9 mouse cellular contexts compared by ENCODE assay signal in genomic region chr13:3743692-3744457, GRCm38 (mm10).
DNase-seq lines count a peak whose midpoint lies in the region; ATAC-seq lines count a peak whose summit lies in the region.
"Had no signal": no experiment of that assay in that cellular context is flagged by ENCODE, and none has a peak within 500 bp of the region (broad histone marks: within the 10 kb centered on the region; RNA-seq: fewer than 3 reads in every experiment).

No protein-coding gene starts in this region.

- H3K4me3 ChIP-seq in liver, embryonic 15.5 days (replicated peaks), result no peak overlapping the region
- H3K4me3 ChIP-seq in embryonic facial prominence, embryonic 10.5 days, result no peak overlapping the region
- H3K4me3 ChIP-seq in stomach, embryonic 15.5 days (replicated peaks), result no peak overlapping the region
- H3K4me3 ChIP-seq in hindbrain, embryonic 12.5 days, result no peak overlapping the region

- H3K27me3 ChIP-seq in liver, embryonic 15.5 days, result no peaks in the 10 kb centered on the region
- no peaks in the 10 kb centered on the region for H3K27me3 ChIP-seq in embryonic facial prominence, embryonic 10.5 days (replicated peaks; ENCODE audit: low read depth, poor library complexity, severe bottlenecking)
- no peaks in the 10 kb centered on the region for H3K27me3 ChIP-seq in stomach, embryonic 15.5 days (replicated peaks)
- H3K27me3 ChIP-seq in hindbrain, embryonic 12.5 days, result no peaks in the 10 kb centered on the region

- H3K4me1 ChIP-seq in liver, embryonic 15.5 days (replicated peaks), result peaks cover 15% of the 10 kb centered on the region
- peaks cover 62% of the 10 kb centered on the region for H3K4me1 ChIP-seq in embryonic facial prominence, embryonic 10.5 days
- peaks cover 23% of the 10 kb centered on the region for H3K4me1 ChIP-seq in stomach, embryonic 15.5 days
- H3K4me1 ChIP-seq in hindbrain, embryonic 12.5 days, result peaks cover 12% of the 10 kb centered on the region

- no peak overlapping the region for H3K27ac ChIP-seq in liver, embryonic 15.5 days (replicated peaks)
- peak overlapping the region; percentile 88 for H3K27ac ChIP-seq in embryonic facial prominence, embryonic 10.5 days (replicated peaks)
- H3K27ac ChIP-seq in stomach, embryonic 15.5 days, result peak overlapping the region; percentile 75; the same call in 1 of the 2 replicates
- no peak overlapping the region for H3K27ac ChIP-seq in hindbrain, embryonic 12.5 days

- no peaks in the 10 kb centered on the region for H3K9me3 ChIP-seq in liver, embryonic 15.5 days (replicated peaks)
- no peaks in the 10 kb centered on the region for H3K9me3 ChIP-seq in embryonic facial prominence, embryonic 10.5 days
- no peaks in the 10 kb centered on the region for H3K9me3 ChIP-seq in stomach, embryonic 15.5 days
- no peaks in the 10 kb centered on the region for H3K9me3 ChIP-seq in hindbrain, embryonic 12.5 days (replicated peaks)

- DNase-seq in liver, result no peak
- peak; percentile 6 for DNase-seq in embryonic facial prominence, embryonic 10.5 days (ENCODE audit: low spot score)
- DNase-seq in kidney, postnatal 14 days, result peak; percentile 61
- no peak for DNase-seq in urinary bladder, adult 18-20 months (ENCODE audit: low spot score in 2 of 2)
- DNase-seq: lung, postnatal 14 days; thymus, adult 2 months had no signal

- no peak overlapping the region for H3K9ac ChIP-seq in liver, embryonic 15.5 days
- H3K9ac ChIP-seq in stomach, embryonic 15.5 days, result no peak overlapping the region
- no peak overlapping the region for H3K9ac ChIP-seq in hindbrain, embryonic 12.5 days

- no peak overlapping the region for H3K4me2 ChIP-seq in liver, embryonic 15.5 days
- no peak overlapping the region for H3K4me2 ChIP-seq in stomach, embryonic 15.5 days
- H3K4me2 ChIP-seq in hindbrain, embryonic 12.5 days (replicated peaks), result no peak overlapping the region

- H3K36me3 ChIP-seq in liver, embryonic 15.5 days (replicated peaks), result no peaks in the 10 kb centered on the region
- no peaks in the 10 kb centered on the region for H3K36me3 ChIP-seq in embryonic facial prominence, embryonic 10.5 days (replicated peaks)
- H3K36me3 ChIP-seq in stomach, embryonic 15.5 days, result no peaks in the 10 kb centered on the region
- no peaks in the 10 kb centered on the region for H3K36me3 ChIP-seq in hindbrain, embryonic 12.5 days

- ATAC-seq in liver, embryonic 15.5 days (ENCODE audit: insufficient read depth), result 0 out of 2 replicates have a peak, but pooled peaks have one; percentile 40
- peak; percentile 69 for ATAC-seq in stomach, embryonic 15.5 days (ENCODE audit: insufficient read depth, low FRiP score, low read depth)
- no peak for ATAC-seq in hindbrain, embryonic 12.5 days (ENCODE audit: low FRiP score)

- WGBS in liver, embryonic 15.5 days (ENCODE audit: insufficient replicate concordance), result 49% methylated on average over 6 of the region's 6 CpGs
- 89% methylated on average over 6 of the region's 6 CpGs for WGBS in embryonic facial prominence, embryonic 10.5 days
- WGBS in stomach, embryonic 15.5 days, result 80% methylated on average over 6 of the region's 6 CpGs
- 96% methylated on average over 6 of the region's 6 CpGs for WGBS in hindbrain, embryonic 12.5 days

Comparison
In these comparisons a context has a peak if more than half of its experiments do, and no peak if none do; other contexts are left out.
1. H3K27ac ChIP-seq: peak in embryonic facial prominence, embryonic 10.5 days (single experiment) and stomach, embryonic 15.5 days (single experiment); none in liver, embryonic 15.5 days (single experiment) and hindbrain, embryonic 12.5 days (single experiment).
2. DNase-seq: peak in embryonic facial prominence, embryonic 10.5 days (single experiment) and kidney, postnatal 14 days (single experiment); none in liver (single experiment) and urinary bladder, adult 18-20 months (0 of 2).